8 mouse cellular contexts compared by ENCODE assay signal in the genomic region with DNA sequence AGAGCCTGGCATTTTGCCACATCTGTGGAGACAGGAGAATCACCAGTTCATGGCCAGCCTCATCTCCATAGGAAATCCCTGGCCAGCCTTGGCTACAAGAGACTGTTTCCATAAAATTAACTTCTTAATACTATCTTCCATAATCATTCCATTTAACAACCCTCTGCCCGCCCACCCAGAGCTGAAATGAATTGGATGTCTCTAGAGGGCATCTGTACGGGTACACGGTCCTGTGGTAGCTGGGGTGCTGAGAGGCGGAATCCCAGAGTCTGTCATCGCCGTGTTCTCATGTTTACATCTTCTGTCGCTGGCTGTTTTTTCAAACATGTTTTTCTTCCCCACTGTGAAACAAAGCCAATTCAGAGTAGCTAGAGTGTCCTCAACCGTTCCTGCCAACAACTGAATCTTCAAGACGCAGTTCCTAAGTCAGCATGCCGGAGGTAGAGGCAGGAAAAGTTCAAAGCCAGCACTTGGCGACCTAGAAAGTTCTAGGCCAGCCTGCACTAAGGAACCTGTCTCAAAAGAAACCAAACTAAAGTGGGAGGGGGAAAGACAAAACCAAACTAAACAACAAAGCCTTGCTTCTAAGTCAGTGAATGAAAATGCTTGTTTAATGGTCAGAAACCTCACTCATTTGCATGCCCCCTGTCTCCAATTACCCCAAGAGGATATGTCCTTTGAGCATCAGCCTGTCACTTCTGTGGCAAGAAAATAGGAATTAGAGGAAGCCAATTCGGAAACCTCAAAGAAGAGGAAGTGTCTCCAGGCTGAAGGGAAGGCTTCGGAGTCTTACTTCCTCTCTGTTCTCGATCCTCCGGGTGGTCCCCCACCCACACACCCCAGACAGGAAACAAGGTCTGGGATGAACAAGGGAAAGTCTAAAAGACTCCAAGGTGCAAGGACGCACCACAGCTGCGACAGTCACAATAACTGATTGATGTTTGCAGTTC. TPM values are rescaled to one million over a fixed set of nuclear protein-coding genes. Genes with fewer than 3 reads are reported as not detected.
DNase-seq lines count a peak whose midpoint lies in the region; ATAC-seq lines count a peak whose summit lies in the region.

No protein-coding gene starts in this region.

- H3K9me3 ChIP-seq in heart, embryonic 12.5 days (replicated peaks), result no peaks in the 10 kb centered on the region
- H3K9me3 ChIP-seq in forebrain, embryonic 13.5 days (replicated peaks), result no peaks in the 10 kb centered on the region

- no peak overlapping the region for H3K4me3 ChIP-seq in heart, embryonic 12.5 days
- no peak overlapping the region for H3K4me3 ChIP-seq in forebrain, embryonic 13.5 days

- DNase-seq in adrenal gland, postnatal 14 days, result peak; percentile 40
- no peak for DNase-seq in adrenal gland, adult 8-10 months
- DNase-seq in A20 (ENCODE audit: low read depth, low spot score), result peak; percentile 84
- peak; percentile 26 for DNase-seq in lung, postnatal 14 days
- no peak for DNase-seq in urinary bladder, adult 18-20 months (ENCODE audit: low spot score in 2 of 2)

- no peak overlapping the region for H3K9ac ChIP-seq in heart, embryonic 12.5 days
- H3K9ac ChIP-seq in forebrain, embryonic 13.5 days, result no peak overlapping the region

- no peak overlapping the region for H3K27ac ChIP-seq in heart, embryonic 12.5 days (ENCODE audit: poor library complexity, severe bottlenecking)
- no peak overlapping the region for H3K27ac ChIP-seq in forebrain, embryonic 13.5 days

- no peak overlapping the region for H3K4me2 ChIP-seq in heart, embryonic 12.5 days
- no peak overlapping the region for H3K4me2 ChIP-seq in forebrain, embryonic 13.5 days

- H3K36me3 ChIP-seq in heart, embryonic 12.5 days, result no peaks in the 10 kb centered on the region
- H3K36me3 ChIP-seq in forebrain, embryonic 13.5 days (ENCODE audit: poor library complexity, severe bottlenecking), result no peaks in the 10 kb centered on the region

- 63% methylated on average over 17 of the region's 17 CpGs for WGBS in heart, embryonic 12.5 days
- WGBS in forebrain, embryonic 13.5 days, result 82% methylated on average over 17 of the region's 17 CpGs

- 0 out of 2 replicates have a peak, but pooled peaks have one; percentile 9 for ATAC-seq in heart, embryonic 12.5 days (ENCODE audit: insufficient number of reproducible peaks, low FRiP score)
- no peak for ATAC-seq in erythroblast, adult 5-6 weeks (replicated peaks; ENCODE audit: low FRiP score, poor library complexity, severe bottlenecking)
- ATAC-seq in forebrain, embryonic 13.5 days, result no peak

- peaks cover 21% of the 10 kb centered on the region for H3K4me1 ChIP-seq in heart, embryonic 12.5 days (replicated peaks)
- H3K4me1 ChIP-seq in forebrain, embryonic 13.5 days, result peaks cover 7% of the 10 kb centered on the region

- H3K27me3 ChIP-seq in heart, embryonic 12.5 days (replicated peaks), result no peaks in the 10 kb centered on the region
- H3K27me3 ChIP-seq in forebrain, embryonic 13.5 days, result no peaks in the 10 kb centered on the region

RNA-seq across cellular contexts. Expression of a gene that starts 5.4 kb away (rescaled TPM):
- 226 and 253 TPM in 2 replicates for total RNA-seq in adrenal gland, postnatal 14 days (2021)
- total RNA-seq in adrenal gland, adult 8-10 months (2022), result 100 to 1,000 TPM; 196 to 232 (median 214) TPM
- 298 and 308 TPM in 2 replicates for polyA plus RNA-seq in heart, embryonic 12.5 days (2016; fragmentation: Nextera tagmentation; extraction: Ambion mirVana)
- total RNA-seq in erythroblast, adult 5-6 weeks (2015; ENCODE audit: low replicate concordance), result 66.3 and 98.4 TPM in 2 replicates
- 99.5 and 111 TPM in 2 replicates for total RNA-seq in erythroblast, adult 5-6 weeks (2017; ENCODE audit: low replicate concordance)
- polyA plus RNA-seq in forebrain, embryonic 13.5 days (2015; fragmentation: Nextera tagmentation; extraction: Ambion mirVana), result 505 and 510 TPM in 2 replicates

Comparison
In these comparisons a context has a peak if more than half of its experiments do, and no peak if none do; other contexts are left out.
1. DNase-seq: peak in adrenal gland, postnatal 14 days (single experiment), A20 (single experiment) and lung, postnatal 14 days (single experiment); none in adrenal gland, adult 8-10 months (single experiment) and urinary bladder, adult 18-20 months (0 of 2).